Mouse (Mus musculus) fibroblast of lung, adult 2 months (primary cell): ENCODE data around the gene Mtcl1.

Experiments used
- DNase-seq: peaks from one replicate; pipeline ENCODE4 v3.0.0-alpha.2; 2011; ENCODE audit warnings: low read depth

Mtcl1 gene

DNA sequence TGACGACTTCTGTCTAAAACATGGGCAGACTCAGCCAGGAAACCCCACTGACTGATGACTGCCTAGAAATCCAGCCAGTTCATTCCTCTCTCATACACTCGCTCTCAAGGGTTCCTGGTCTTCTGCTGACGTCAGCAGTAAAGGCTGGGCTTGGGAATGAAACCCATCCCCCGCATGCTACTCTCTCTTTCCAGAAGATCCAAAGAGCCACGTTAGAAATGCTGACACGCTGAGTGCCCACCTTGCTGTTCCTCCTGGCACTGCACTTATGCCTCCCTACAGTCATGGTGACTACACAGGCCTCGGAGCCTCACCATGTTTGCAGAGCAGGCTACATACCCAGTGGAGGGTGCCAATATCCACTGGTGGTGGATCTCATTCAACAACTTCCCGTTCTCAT is 41.7 kb downstream of the Mtcl1 start:
- no peak for DNase-seq

DNA sequence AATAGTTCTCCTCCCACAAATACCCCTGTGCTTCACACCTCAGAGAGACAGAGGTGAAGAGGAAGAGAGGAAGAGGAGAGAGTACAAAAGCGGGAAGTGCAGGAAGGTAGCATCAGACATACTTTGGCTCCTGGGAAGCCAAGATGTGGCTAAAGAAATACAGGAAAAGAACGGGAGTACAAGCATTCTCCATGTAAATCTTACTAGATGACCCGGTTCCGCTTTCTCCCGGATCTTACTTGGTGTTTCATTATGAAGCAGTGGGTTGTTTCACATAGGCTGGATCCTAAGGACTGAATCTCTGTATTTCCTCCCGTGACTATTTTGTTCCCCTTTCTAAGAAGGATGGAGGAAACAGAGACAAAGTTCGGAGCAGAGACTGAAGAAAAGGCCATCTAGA is 43.9 kb downstream of the Mtcl1 start:
- no peak for DNase-seq

DNA sequence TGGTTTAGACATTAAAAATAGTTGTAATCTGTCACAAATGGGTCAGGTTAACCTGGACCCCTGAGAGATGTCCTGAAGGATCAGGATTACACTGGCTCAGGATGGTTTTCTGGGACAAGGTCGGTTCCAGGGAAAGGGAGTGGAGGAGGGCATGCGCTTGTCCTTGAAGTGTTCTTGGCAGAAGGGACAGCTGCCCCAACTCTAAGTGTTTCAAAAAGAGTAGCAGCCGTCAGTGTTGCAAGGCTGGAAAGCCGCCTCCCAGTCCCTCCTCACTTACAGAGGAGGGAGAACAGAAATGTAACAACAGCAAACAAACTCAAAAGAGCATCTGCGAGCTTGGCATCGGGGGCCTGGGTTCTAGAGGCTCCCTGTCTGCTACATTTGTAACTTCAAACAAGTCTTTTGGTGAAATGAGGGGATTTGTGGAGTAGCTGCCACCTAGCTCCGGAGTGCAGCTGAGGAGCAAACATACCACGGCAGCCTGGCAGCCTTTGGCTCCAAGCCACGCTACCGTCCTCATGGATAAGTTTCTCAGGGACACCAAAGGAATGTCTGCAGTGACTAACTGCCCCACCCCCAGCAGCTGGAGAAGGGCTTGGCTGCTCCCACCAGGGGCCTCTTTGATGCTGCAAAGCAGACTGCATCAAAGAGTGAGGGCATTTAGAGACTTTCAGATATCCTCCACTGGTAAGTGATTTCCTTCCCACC is 44.5 kb downstream of the Mtcl1 start:
- DNase-seq = no peak

DNA sequence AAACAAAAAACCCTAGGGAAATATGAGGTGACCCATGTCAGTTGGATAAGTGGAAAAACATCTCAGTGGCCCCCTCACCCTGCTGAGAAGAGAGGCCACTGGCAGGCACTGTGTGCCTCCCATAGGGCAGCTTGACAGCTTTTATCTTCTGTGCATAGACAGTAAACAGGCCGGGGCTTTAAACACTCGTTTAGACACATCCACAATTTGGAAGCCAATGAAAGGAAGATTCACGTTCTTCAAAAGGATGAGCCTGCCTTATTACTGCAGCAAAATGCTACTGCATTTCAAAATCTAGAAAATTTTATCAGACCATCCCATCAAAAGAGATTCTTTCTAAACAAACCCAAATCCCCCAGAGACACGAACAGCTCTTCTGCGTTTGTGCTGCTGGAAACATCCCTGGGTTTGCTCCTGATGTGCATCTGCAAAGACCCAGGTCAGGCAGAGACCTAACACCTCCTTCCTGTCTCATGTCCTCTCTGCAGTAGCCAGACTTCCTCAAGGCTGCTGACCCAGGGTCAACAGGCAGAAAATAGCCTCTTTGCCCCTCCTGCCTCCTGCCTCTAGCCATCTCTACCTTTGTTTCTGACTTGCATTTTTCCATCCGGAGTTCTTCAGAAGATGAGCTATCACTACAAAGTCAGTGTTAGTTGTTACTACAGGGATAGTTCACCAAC is 46.6 kb downstream of the Mtcl1 start:
- DNase-seq = no peak

DNA sequence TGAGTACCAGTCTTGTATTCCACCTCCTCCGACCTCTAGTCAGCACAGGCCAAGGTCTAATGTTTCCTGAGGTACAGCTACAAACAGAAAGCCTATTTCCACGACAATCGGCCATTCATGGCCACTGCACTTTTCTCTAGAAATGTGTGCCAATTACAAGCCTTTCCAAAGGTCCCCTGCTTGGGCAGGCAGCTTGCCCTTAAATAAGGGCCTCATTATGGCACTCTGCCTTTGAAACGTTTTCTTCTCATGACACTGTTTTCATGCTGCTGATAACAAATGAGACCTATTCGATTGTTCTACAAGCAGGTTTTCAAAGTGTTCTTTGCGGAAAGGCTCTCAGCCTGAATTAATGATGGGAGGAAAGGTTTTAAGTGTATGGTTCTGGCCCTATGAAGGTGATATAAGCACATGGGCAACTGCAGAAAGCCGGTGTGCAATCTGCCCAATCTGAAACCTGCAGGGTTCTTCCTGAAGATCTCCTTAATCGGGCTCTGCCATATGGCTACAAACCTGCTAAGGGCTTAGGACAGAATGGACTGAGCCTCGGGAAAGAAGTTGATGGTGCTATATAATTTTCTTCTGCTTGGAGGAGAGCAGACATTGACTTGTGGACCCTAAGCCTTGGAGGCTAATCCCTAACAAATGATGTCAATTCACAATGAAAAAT is 47.8 kb downstream of the Mtcl1 start:
- no peak for DNase-seq

DNA sequence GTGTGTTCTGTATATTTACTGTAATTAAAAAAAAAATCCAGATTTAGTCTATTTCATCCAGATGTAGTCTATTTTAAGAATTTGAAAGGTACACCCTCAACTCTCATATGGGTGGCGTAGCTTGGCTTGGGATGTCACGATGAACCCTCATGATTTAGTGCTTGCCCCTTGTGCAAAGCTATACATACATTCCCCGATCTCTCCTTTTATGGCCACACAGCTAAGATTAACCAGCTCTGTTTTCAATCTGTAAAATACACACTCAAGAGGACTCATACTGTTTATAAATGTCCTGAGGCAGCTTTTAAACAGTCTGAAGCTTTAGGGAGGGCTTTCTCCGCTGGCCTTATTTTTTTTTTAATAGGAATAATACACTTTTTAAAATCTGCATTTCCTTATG is 49.8 kb downstream of the Mtcl1 start:
- no peak for DNase-seq

DNA sequence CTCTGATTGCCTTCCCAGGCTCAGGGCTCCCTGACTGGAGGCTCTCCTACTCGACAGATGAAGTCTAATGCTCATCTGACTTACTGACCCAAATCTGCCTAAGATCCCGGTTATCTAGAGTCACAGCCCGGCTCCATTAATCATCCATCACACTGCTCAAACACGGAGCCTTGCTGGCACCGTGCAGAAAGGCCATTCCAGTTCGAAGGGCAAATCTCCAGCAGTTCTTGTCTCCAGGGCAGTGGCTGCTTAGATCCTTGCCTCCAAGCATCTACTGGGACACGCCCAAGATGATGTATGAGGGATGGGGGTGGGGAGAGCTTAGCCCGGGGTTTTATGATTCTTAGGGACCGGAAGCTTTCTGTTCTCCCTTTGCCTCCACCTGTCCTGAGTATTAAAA is 55.0 kb downstream of the Mtcl1 start:
- no peak for DNase-seq

DNA sequence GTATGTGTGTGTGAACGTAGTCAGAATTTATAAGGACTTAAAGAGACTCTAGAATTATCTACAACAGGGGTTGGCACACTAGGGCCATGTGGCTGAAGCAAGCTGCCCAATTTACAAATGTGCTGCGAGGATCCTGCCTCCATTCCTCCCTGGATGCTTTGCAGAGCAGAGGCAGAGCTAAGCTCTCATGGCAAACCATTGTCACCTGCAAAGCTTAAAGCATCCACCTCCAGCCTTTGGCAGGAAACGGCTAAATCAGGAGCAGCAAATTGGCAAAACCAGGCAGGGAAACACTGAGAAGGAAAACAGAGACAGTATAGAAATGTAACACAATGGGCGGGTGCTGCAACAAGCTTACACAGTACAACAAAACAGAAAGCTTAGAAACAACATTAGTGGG is 61.2 kb downstream of the Mtcl1 start:
- DNase-seq = no peak

DNA sequence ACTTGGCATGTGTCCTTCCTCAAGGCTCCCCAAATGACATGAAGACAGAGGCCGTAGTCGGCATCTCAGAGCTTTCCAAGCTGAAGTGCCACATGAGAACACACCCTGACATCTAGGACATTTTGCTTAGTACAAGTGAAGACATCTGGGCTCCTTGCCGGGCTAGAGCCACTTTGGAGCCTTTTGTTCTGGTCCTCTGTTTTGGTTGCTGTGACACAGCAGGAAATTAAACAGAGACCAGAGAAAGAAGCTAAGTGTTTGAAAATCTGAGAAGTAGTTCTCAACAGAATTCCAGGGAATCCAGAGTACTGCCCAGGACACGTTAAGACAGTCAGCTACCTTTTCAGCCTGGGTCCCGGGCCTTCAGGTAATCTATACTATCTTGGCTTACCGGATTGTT is 68.2 kb downstream of the Mtcl1 start:
- no peak for DNase-seq

DNA sequence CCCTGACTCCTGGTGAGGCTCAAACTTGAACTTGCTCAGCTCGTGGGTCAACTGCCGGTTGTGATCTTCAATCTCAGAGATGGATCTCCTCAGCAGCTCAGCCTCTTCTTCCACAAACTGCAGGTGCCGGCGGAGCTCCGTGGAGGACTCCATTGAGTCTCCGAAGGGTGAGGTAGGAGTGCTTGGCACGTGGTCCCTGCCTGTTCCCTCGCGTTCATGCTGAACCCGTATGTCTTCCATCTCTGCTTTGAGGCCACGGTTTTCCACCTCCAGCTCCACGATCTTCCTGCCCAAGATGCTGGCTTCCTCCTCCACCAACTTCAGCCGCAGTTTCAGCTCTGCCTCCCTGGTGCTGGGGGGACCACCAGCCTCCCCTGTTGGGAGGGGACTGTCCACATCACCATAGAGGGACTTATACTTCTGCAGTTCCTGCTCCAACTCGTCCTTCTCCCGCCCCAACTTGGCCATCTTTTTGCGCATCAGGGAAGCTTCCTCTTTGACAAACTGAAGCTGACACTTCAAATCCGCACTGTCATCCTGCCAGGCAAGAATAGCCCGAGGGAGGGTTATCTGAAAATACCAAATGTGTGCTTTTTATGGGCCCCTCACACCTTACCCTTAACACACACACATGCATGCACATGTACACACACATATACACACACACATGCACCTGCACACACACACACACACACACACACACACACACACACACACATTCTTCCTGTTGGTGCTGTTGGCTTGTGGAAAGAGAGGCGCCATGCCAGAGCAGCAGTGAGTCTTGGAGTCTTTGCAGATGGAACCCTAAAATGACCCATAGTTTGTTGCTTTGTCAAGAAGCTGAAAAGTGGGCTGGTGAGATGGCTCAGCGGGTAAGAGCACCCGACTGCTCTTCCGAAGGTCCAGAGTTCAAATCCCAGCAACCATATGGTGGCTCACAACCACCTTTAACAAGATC is 69.4 kb downstream of the Mtcl1 start:
- no peak for DNase-seq

DNA sequence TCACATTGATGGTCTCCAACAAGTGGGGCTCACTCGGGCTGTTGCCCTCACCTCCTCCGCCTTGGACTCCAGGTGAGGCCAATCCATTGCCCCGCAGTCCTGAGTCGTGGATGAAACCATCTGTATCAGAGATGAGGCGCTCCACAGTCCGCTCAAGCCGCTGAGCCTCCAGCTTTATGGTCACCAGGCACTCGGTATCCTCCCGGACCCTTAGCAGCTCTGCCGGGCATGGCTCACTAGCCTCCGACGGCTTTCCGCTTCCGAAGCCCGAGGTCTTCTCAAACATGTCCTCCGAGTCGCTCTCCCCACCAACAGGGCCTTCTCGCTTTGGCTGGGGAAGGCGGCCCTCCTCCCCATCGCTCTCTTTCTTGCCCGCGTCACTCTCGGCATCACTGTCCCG is 70.2 kb downstream of the Mtcl1 start:
- no peak for DNase-seq

DNA sequence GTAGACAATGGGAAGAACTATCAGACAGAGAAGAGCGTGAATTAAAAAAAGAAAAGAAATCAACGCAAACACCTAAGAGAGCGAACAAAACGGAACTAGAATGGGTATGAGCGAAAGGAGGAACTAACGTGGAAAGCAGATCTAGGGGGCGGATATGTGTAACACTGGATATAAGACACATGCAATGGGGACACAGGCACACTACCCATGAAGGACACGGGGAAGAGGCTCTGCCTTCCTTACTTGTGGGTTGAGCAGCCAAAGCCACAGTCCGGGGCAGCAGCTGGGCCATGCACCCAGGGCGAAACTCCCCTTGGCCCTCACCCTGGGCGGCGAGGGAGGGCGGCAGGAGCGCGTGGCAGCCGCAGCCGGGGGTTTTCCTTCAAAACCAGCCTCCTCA is 71.4 kb downstream of the Mtcl1 start:
- no peak for DNase-seq

DNA sequence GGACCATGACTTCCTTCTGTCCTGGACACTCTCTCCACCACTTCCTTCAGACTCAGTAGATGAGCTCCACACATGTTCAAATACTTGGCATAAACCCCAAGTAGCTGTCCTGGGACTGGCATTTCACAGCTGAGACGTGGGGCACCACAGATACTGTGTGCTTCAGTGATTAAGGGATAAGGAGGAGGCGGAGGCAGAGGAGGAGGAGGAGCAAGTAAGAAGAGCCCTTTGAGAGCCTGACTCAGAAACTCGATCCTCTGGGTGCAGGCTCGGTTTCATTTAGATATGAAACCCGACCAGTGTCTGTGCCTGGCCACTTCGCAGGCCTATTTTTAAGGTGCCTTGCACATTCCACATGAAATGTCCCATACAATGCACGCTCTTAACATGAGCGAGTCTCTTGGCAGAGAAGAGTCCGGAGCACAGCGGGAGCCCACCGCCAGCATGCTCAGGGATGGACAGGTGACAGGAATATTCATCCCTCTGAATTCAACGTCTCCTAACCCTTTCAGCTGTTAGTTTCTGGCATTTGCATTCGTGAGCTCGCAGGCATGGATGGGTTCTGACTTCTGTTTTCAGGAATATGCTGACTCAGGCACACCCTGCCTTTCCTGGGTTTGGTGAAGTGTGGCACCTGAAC is 74.8 kb downstream of the Mtcl1 start:
- no peak for DNase-seq

DNA sequence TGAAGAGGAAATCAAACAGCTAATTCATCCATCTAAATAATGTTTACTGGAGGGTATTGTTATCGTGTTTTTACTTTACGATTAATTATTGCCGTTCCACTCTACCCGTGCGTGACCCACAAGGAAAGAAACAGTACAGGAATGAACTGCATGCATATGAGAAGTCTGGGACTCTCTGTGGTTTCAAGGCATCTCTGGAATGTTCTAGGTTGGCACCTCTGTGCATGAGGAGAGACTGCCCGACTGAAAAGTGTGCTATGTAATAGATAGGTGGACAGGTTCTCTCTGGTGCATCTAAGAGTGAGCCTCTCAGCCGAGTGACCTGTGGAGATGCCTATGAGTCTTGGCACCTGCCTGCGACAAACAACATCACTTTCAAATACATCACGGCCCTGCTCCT is 78.7 kb downstream of the Mtcl1 start:
- no peak for DNase-seq

DNA sequence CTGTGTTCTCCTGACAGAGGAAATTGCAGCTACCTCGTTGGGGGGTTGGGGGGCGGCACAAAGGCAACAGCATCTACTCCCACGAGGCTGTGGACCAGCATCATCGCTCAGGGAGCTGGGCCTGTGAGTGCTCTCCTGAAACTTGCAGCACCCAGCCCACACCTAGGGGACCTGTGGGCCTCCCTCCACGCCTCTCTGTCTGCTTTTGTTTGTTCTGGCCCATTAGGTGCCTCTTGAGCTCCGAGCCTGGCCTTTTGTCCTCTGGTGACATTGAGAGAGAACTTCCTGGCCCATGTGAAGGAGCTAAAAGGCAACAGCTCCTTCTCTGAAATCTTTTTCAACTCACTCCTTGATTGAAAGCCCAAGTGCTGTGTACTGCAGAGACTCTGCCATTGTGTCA is 79.8 kb downstream of the Mtcl1 start:
- DNase-seq = no peak

DNA sequence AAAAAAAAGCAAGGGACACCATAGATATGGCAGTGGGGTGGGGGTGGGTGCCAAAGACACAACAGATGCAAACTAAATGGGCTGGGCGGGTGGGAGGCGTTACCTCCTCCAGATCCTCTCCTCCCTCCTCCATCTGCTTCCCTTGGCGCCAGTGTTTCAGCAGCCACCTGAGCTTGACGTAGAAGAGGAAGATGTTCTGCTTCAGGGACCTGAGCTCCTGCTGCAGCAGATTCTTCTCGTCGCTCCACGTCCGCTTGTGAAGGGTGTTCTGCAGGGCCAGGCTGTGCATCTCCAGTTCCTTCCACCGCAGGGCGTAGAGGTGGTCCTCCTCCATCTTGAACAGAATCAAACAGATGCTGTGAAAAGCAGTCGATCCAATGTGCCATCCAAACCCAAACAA is 81.4 kb downstream of the Mtcl1 start:
- no peak for DNase-seq

DNA sequence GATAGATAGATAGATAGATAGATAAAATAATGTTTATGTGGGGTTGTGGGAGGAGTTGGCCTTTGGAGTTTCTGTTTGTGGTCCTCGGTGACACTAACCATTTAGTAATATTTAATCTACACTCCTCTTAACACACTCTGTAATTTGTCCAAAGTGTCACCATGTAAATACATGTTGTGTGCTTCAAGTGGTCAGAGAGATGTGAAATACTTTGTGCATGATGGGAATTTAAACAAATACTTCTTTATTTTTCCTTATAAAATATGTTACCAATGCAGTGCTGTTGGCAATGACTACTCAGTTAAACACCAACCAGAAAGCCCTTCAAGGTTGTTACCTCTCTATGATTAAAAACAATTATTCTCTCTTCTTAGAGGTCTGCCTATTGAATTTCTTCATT is 83.9 kb downstream of the Mtcl1 start:
- no peak for DNase-seq

DNA sequence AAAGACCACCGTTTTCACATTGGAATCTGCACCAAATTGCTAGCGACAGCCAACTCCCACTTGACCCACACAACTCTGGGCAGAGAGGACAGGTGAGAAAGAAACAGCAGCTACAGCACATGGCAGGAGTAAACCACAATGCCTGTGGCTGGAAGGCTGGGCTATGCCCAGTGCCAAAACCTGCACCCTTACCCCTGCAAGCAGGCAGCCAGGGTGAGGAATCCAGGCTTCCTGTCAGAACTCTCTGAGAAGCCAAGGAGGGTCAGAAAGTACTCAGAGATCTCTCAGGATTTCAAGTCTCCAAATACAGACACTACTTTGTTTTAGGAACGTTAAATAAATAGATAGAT is 84.3 kb downstream of the Mtcl1 start:
- no peak for DNase-seq

DNA sequence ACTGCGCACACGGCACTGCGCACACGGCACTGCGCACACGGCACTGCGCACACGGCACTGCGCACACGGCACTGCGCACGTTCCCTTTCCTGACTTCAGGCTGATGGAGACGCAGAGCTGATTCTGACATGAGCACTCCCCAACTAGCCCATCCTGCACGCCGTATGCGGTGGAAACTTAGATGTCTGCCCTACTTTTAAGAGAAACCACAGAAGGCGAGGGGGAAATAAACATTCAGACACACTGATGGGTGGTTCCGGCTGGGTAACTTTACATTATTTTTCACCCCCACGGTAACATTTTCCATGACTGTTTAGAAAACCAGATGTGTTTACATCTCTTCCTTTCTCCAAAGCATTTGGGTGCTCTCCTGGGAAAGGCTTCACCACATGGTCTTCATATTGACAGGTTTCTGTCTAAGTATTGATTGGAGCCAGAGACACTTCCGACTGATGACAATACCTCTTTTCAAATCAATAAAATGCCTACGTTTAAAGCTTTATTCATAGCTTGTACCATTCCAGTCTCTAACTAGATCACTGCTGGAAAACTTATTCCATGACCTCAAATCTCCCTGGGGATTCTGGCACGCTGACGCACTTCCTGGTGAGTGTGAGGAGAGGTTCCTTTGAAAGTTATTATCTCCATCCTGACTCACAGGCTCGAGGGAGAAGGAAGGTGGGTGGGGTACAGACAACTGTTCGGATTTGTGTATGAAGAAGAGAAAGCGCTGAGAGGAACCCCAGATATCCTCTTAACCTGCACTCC is 84.8 kb downstream of the Mtcl1 start:
- DNase-seq = peak; percentile 31

DNA sequence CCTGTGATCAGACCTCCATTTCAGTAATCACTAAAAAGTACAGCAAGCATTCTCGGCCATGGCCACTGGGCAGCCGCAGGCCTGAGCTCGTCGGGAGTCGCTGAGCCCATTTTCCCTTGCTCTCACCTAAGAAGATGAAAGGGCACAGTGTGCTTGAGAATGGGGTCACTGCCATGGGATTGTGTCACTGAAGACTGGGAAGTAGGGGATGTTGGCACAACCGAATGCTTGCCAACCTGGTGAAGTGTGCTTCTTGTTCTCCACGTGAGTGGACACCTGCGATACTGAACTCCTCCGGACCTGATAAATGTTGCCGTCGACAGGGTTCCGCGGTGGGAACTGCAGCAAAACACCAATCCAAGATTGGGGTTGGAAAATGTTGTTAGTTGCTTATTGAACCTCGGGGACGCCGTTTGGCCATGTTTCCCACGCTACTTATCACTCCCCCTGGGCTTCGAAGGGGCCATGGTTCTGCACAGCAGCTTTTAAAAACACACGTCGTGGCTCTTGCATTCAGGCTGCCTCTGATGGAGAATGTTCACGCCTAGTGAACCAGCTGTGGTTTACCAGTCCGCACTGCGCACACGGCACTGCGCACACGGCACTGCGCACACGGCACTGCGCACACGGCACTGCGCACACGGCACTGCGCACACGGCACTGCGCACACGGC is 85.6 kb downstream of the Mtcl1 start:
- no peak for DNase-seq
